Mouse (Mus musculus) cerebellum, adult 9-11 months (tissue): ENCODE measurements around the gene Gm17657.
A peak's percentile ranks its signal among the peaks of the same experiment; 100 is the strongest.

Experiments
- DNase-seq: peaks from one replicate; pipeline ENCODE4 v3.0.0; 2022

Gm17657 gene

DNA sequence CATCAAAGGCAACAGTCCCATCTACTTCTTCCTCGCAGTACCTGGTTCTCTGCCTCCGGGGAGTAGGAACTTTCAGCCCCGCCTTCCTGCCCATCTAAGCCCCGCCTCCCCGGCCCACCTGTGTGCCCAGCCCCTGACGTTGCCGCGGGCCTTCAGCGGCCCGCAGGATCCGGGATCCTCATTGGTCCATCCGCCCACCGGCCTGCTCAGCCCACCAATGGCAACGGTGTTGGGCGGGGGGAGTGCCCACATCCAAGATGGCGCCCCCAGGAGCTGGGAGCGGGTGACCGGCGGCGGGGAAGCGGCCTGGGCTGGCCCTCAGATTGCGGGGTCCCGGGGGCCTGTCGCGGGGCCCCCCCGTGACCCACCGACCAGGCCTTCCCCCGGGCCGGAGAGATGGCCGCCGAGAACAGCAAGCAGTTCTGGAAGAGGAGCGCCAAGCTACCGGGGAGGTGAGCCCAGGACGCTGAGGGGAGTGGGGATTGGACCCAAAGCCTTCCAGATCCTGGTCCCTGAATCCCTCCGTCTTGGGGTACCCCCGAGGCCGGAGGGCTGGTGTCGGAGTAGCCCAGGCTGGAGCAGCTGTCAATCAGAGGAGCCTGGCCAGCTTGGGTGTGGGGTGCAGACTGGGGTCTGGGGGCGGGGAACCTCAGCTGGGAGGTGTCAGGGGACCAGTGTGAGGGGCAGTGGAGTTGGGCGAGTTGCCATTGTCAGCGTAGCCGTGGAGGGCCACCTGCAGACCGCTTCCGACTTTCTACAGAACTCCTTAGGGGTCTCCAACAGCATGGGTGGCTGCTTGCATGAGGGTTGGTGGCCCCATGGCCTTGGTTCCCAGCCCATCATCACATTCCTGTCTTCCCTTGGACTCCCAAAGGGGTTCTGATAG lies at the start of gene Gm17657, which contains the start of gene Tbc1d22b:
Gene Gm17657, minus strand, starts transcription at position 96 of the 886 bp plus-strand sequence.
Gene Tbc1d22b, plus strand, starts transcription at position 243 of the 886 bp plus-strand sequence.
- peak; percentile 97 for DNase-seq

- DNase-seq = peak; percentile 54
Measured at GRCm38 (mm10) chr17:29599051-29599450, 49.6 kb upstream of the Gm17657 start.

- peak; percentile 40 for DNase-seq
Measured at GRCm38 (mm10) chr17:29596771-29597132, 47.3 kb upstream of the Gm17657 start.

DNA sequence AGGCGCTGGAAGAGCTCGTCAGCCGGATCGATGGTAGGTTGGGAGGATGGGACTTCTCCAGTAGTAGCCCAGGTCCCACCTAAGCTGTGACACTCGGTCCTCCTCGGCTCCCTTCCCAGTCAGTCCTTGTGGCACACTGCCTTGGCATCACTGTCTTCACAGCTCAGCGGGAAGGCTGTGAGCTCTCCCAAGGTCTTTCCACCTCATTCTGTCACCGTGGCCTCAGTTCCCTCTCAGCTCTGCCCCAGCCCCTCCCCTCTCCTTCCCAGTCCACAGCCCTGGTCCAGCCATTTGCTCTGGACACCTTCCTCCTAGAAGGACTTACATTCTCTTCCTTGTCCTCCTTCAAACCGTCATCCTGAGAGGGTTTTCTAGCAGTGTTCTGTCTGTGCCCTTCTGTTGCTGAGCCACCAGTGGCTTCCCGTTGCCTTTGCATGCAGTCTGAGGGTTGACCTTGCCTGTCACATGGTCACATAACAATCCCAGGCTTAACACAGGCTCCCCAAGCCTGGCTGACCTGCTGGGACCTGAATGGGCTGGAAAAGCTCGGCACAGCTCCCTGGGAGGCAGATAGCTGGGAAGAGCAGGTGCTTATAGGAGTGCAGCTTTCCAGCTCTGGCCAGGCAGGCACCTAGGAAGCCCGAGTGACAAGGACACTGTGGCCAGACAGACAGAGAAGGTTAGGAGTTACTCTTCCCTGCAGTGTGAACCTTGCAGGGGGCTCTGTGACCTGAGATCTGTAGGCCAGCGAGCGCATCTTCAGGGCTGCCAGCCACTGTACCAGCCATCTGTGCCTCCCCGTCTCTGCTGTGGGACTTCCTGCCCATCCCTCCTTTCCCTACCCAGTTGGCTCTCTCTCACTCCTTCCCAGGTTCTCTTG lies 46.7 kb upstream of the Gm17657 start:
- DNase-seq = peak; percentile 80

- no peak for DNase-seq
Measured at GRCm38 (mm10) chr17:29589221-29589898, 39.9 kb upstream of the Gm17657 start.

DNA sequence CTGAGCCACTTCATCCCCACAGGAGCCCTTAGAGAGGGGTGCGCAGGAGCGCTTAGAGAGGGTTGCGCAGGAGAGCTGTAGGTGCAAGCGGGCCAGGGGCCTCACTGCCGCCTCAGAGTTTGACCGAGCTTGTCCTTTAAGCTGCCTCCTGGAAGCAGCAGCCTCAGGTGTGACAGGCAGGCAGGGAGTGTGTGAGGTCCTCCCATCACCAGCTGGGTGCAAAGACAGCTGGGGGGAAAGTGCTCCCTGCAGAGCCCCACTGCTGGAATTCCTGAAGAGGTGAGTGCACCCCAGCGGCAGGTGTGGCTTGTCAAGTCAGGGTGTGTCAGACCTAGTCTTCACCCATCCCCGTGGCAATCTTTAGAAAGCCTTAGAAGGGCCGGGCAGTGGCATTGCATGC lies 37.5 kb upstream of the Gm17657 start:
- DNase-seq = no peak

- no peak for DNase-seq
Measured at GRCm38 (mm10) chr17:29585446-29585845, 36.0 kb upstream of the Gm17657 start.

DNA sequence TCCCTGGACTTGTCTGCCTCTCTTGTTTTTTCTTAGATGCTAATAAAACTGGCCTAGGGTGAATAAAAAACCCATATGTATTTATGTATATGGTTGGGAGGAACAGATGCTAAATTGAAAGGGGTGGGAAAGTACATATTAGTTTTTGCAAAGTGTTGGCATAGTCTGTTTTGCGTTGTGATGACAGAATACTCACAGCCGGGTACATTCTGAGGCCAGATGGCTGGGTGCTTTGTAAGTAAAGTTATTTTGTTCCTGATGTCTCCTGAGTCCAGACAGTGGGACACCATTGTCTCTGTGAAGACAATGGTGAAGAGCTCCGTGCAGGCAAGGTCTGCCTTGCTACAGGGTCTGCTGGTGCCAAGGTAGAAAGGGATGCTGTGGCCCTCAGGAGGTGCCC lies 35.3 kb upstream of the Gm17657 start:
- DNase-seq = no peak

GRCm38 (mm10) chr17:29584306-29584705 lies 34.9 kb upstream of the Gm17657 start:
- DNase-seq = no peak

GRCm38 (mm10) chr17:29583569-29583968 lies 34.1 kb upstream of the Gm17657 start:
- DNase-seq = no peak

DNA sequence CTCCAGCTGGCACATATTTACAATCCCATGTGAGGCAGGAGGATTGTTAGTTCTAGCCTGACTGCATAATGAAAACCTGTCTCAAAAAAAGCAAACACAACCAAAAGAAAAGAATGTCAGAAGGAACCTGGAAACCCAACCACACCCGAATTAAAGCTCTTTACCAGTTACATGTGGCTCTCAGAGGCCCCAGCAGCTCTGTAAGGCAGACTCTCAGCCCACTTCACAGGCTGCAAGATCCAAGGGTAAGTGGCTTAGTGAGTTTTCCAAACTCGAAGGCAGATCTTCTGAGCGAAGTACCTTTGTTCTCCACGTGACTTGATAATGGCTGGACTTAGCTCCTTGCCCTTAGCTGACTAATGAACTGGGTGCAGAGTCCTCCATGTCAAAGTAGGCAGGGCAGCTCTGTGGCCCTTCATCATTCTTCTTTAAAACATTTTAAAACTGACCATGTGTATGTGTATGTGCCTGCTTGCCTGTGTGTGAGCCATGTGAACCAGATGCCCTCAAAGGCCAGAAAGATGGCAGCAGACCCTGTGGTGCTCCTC lies 30.2 kb upstream of the Gm17657 start:
- no peak for DNase-seq

DNA sequence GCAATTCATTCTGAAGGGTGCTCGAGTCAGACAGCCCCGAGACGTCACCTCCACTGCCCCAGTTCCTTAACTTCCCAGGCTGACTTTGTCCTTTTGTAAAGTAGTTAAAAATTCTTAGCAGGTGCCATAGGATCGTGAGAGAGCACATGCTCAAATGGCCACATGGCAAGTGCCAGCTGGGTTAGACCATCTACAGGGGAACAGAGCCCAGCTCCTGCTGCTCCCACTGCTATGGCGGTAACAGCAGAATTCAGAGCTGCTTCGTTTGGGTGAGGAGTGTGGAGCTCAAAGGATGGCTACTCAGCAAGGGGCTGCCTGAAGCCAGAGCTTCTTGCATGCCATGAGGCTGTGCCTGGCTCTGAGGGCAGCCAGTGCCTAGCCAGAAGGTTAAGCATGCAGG lies 20.4 kb upstream of the Gm17657 start:
- peak; percentile 36 for DNase-seq

- no peak for DNase-seq
Measured at GRCm38 (mm10) chr17:29568435-29568834, 19.0 kb upstream of the Gm17657 start.

DNA sequence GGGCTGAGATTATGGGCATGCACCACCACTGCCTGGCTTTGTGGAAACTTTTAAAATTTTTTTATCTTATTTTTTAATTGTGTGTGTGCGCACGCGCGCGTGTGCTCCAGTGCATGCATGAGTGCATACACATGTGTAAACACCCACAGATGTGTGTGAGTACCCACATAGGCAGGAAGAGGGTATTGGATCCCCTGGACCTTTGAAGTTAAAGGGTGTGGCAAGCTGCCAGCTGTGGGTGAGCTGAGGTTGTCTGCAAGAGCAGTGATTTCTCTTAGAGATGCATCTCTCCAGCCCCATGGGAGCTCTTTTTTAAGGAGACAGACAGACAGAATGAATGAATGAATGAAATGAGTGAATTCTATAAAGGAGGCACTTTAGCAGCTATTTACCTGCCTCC lies 16.1 kb upstream of the Gm17657 start:
- DNase-seq = no peak

GRCm38 (mm10) chr17:29558476-29558875 lies 9.0 kb upstream of the Gm17657 start:
- no peak for DNase-seq

DNA sequence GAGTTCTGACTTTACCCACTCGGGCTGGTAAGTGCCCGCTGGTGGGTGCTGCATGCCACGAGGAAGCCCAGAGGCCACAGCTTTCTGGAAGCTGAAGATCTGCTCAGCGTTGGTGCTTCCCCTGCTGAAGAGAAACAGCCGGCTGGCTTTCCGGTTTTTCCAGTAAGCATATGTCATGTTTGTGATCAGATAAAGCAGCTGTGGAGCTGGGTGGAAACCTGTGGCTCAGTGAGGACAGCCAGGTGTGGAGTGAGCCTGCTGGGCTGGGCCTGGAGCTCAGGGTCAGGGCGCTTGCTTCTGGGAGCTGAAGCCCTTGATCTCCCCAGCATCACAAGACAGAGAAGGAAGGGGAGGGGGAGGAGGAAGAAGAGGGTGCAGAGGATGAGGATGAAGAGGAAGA lies 7.5 kb upstream of the Gm17657 start:
- no peak for DNase-seq

- DNase-seq = no peak
Measured at GRCm38 (mm10) chr17:29556456-29556855, 7.0 kb upstream of the Gm17657 start.

- DNase-seq = no peak
Measured at GRCm38 (mm10) chr17:29554176-29554575, 4.7 kb upstream of the Gm17657 start.

- no peak for DNase-seq
Measured at GRCm38 (mm10) chr17:29552162-29552732, 2.8 kb upstream of the Gm17657 start, which contains the start of gene Tmem217. Tmem217 (minus strand) TSS chr17:29552385.

- DNase-seq = no peak
Measured at GRCm38 (mm10) chr17:29551019-29551418, 1.6 kb upstream of the Gm17657 start.

GRCm38 (mm10) chr17:29548994-29549393 lies 444 bp downstream of the Gm17657 start:
- DNase-seq = no peak

GRCm38 (mm10) chr17:29548494-29548893 lies 944 bp downstream of the Gm17657 start:
- no peak for DNase-seq
